Mouse (Mus musculus): Measurements from ENCODE around the gene Pla2g2e. TPM values are rescaled to one million over a fixed set of nuclear protein-coding genes. Genes with fewer than 3 reads are reported as not detected.

Gene Pla2g2e
- under 1 TPM in 1 of 2 experiments, not detected in 1; 0.36 TPM for polyA plus RNA-seq (2017; shearing (Covaris generic))

GRCm38 (mm10) chr4:138877731-138878130 lies at the start of gene Pla2g2e:
Gene Pla2g2e, plus strand, starts transcription at chr4:138877942.

GRCm38 (mm10) chr4:138863344-138863998 lies 14.3 kb upstream of the Pla2g2e start, which contains the start of gene Pla2g5:
Gene Pla2g5, minus strand, starts transcription at chr4:138863482.

GRCm38 (mm10) chr4:138873864-138874263 lies 3.9 kb upstream of the Pla2g2e start, which contains the start of gene Gm13030:
Gene Gm13030, minus strand, starts transcription at chr4:138873964.

GRCm38 (mm10) chr4:138913797-138914196 lies 36.1 kb downstream of the Pla2g2e start, which contains the start of gene Otud3:
Gene Otud3, minus strand, starts transcription at chr4:138913945.

Other genes starting within 250 kb of the Pla2g2e start
- under 1 TPM; 0.07 to 0.18 TPM for gene Vwa5b1, start 242.1 kb upstream of the Pla2g2e start, polyA plus RNA-seq (2017; shearing (Covaris generic))
- not detected for gene Pla2g2c, start 153.2 kb upstream of the Pla2g2e start, polyA plus RNA-seq (2017; shearing (Covaris generic))
- gene Ubxn10, start 140.8 kb upstream of the Pla2g2e start, polyA plus RNA-seq (2017; shearing (Covaris generic)): under 1 TPM in 1 of 2 experiments, not detected in 1; 0.81 TPM
- under 1 TPM in 1 of 2 experiments, not detected in 1; 0.60 TPM for gene Pla2g2f, start 120.3 kb upstream of the Pla2g2e start, polyA plus RNA-seq (2017; shearing (Covaris generic))
- gene Pla2g2d, start 102.2 kb upstream of the Pla2g2e start, polyA plus RNA-seq (2017; shearing (Covaris generic)): 1 to 10 TPM in 1 of 2 experiments, under 1 TPM in 1; 0.33 to 2.3 TPM
- gene Pla2g5, start 14.5 kb upstream of the Pla2g2e start, polyA plus RNA-seq (2017; shearing (Covaris generic)): not detected
- gene Gm13030, start 4.0 kb upstream of the Pla2g2e start, polyA plus RNA-seq (2017; shearing (Covaris generic)): not detected
- gene Otud3, start 36.0 kb downstream of the Pla2g2e start, polyA plus RNA-seq (2017; shearing (Covaris generic)): 1 to 10 TPM; 3.6 to 4.6 TPM
- under 1 TPM in 1 of 2 experiments, not detected in 1; 0.31 TPM for gene Rnf186, start 89.2 kb downstream of the Pla2g2e start, polyA plus RNA-seq (2017; shearing (Covaris generic))
- gene Tmco4, start 94.9 kb downstream of the Pla2g2e start, polyA plus RNA-seq (2017; shearing (Covaris generic)): 10 to 100 TPM; 31.2 to 42.4 TPM
- not detected for gene Htr6, start 197.6 kb downstream of the Pla2g2e start, polyA plus RNA-seq (2017; shearing (Covaris generic))
- gene Nbl1, start 215.1 kb downstream of the Pla2g2e start, polyA plus RNA-seq (2017; shearing (Covaris generic)): under 1 TPM; 0.26 to 0.66 TPM

Measured in inflammation-experienced regulatory T-cells (primary cell).